Mouse (Mus musculus) kidney, embryonic 14.5 days (tissue): Measurements from ENCODE around the gene Fam71e2. TPM values are rescaled to one million over a fixed set of nuclear protein-coding genes. Genes with fewer than 3 reads are reported as not detected.

Experiments used
- ATAC-seq: fragments of 200-750 bp; cut with Nextera tagmentation; 2 replicates; pipeline ENCODE4 v1.8.0; 2017; ENCODE audit warnings: moderate number of reproducible peaks, mild to moderate bottlenecking, moderate TSS enrichment, moderate library complexity; ENCODE audit not compliant: low FRiP score, low TSS enrichment
- H3K27ac ChIP-seq: fragments of 300-500 bp; sonication (generic); 2 replicates; pipeline ENCODE4 v1.5.1; 2014; ENCODE audit warnings: low read depth, mild to moderate bottlenecking, low read length, moderate library complexity, mixed read lengths
- H3K27me3 ChIP-seq: fragments of 300-500 bp; sonication (generic); 2 replicates; pipeline ENCODE4 v1.6.1; 2014; ENCODE audit warnings: mild to moderate bottlenecking, low read length; ENCODE audit not compliant: control insufficient read depth, insufficient read depth
- H3K36me3 ChIP-seq: fragments of 300-500 bp; sonication (generic); 2 replicates; pipeline ENCODE4 v1.6.1; 2014; ENCODE audit warnings: low read length, mixed read lengths; ENCODE audit not compliant: control insufficient read depth, insufficient read depth
- H3K4me1 ChIP-seq: fragments of 300-500 bp; sonication (generic); 2 replicates; pipeline ENCODE4 v1.6.1; 2014; ENCODE audit warnings: low read length, mixed read lengths; ENCODE audit not compliant: control insufficient read depth, insufficient read depth
- H3K4me2 ChIP-seq: fragments of 300-500 bp; sonication (generic); replicated peaks from 2 replicates; pipeline ENCODE4 v1.6.1; 2014; ENCODE audit warnings: low read depth, mild to moderate bottlenecking, low read length
- H3K4me3 ChIP-seq: fragments of 300-500 bp; sonication (generic); 2 replicates; pipeline ENCODE4 v1.5.1; 2014; ENCODE audit warnings: mild to moderate bottlenecking, low read length
- H3K9ac ChIP-seq: fragments of 300-500 bp; sonication (generic); 2 replicates; pipeline ENCODE4 v1.6.1; 2014; ENCODE audit warnings: low read depth, mild to moderate bottlenecking, low read length, moderate library complexity
- H3K9me3 ChIP-seq: fragments of 300-500 bp; sonication (generic); 2 replicates; pipeline ENCODE4 v1.6.1; 2016; ENCODE audit warnings: low read length; ENCODE audit not compliant: control insufficient read depth
- WGBS: fragments of 180-500 bp; shearing (Covaris S2); extraction: QIAGEN DNeasy Blood & Tissue Kit; methylation state at CpG from one replicate; pipeline ENCODE4 v1.1.7; 2014; 5-methylcytosine and 5-hydroxymethylcytosine counted together
- polyA plus RNA-seq: library from polyadenylated mRNA; unstranded; fragments of >200 nt; fragmentation: Nextera tagmentation; extraction: Ambion mirVana; gene quantifications from 2 replicates; pipeline ENCODE4 v1.2.1, GENCODE M21; 2014

The Fam71e2 gene
- polyA plus RNA-seq, 1 experiment from 2014 or later, result not detected

- Histone ChIP-seq H3K27me3 (no peaks in the 10 kb centered on the region), H3K27ac (no peak overlapping the region), H3K9me3 (0 out of 2 replicates have a peak, but pooled peaks cover 3% of the 10 kb centered on the region), H3K9ac (no peak overlapping the region), H3K36me3 (no peaks in the 10 kb centered on the region), H3K4me1 (no peaks in the 10 kb centered on the region), H3K4me3 (no peak overlapping the region), H3K4me2 (no peak overlapping the region)
- 50% methylated on average over 1 of the region's 1 CpGs for WGBS
- no peak for ATAC-seq
Observed at GRCm38 (mm10) chr7:4759670-4760069, 11.4 kb downstream of the Fam71e2 start.

- H3K4me2 ChIP-seq, result peak within 1 kb of the TSS; percentile 61
- peak within 1 kb of the TSS; percentile 65 for H3K27ac ChIP-seq
- peak within 1 kb of the TSS; percentile 44 for H3K4me3 ChIP-seq
- 3% methylated on average over 24 of the region's 24 CpGs for WGBS
- peaks cover 9% of the 10 kb centered on the region; the same call in 1 of the 2 replicates for H3K4me1 ChIP-seq
- peak; percentile 94 for ATAC-seq
- peak within 1 kb of the TSS; percentile 46 for H3K9ac ChIP-seq
- no peaks in the 10 kb centered on the region for H3K36me3 ChIP-seq
- H3K9me3 ChIP-seq, result no peaks in the 10 kb centered on the region
- no peaks in the 10 kb centered on the region for H3K27me3 ChIP-seq
Observed at GRCm38 (mm10) chr7:4752821-4753570, 18.1 kb downstream of the Fam71e2 start, which contains the start of gene Cox6b2. Gene Cox6b2, minus strand, starts transcription at chr7:4753094.

GRCm38 (mm10) chr7:4751971-4752820 is 18.9 kb downstream of the Fam71e2 start:
- peak overlapping the region; percentile 44 for H3K4me3 ChIP-seq
- H3K27me3 ChIP-seq, result no peaks in the 10 kb centered on the region
- H3K36me3 ChIP-seq, result no peaks in the 10 kb centered on the region; the same call in 1 of the 2 replicates
- WGBS, result 2% methylated on average over 30 of the region's 30 CpGs
- peak overlapping the region; percentile 46 for H3K9ac ChIP-seq
- H3K4me2 ChIP-seq, result peak overlapping the region; percentile 61
- peaks cover 9% of the 10 kb centered on the region; the same call in 1 of the 2 replicates for H3K4me1 ChIP-seq
- no peaks in the 10 kb centered on the region for H3K9me3 ChIP-seq
- peak; percentile 83 for ATAC-seq
- H3K27ac ChIP-seq, result no peak overlapping the region; the same call in 1 of the 2 replicates

- Histone ChIP-seq H3K4me2 (no peak overlapping the region), H3K9me3 (no peaks in the 10 kb centered on the region), H3K4me3 (no peak overlapping the region), H3K36me3 (peaks cover 18% of the 10 kb centered on the region), H3K4me1 (peaks cover 9% of the 10 kb centered on the region; the same call in 1 of the 2 replicates), H3K9ac (no peak overlapping the region), H3K27ac (no peak overlapping the region), H3K27me3 (no peaks in the 10 kb centered on the region)
- no peak for ATAC-seq
- 89% methylated on average over 2 of the region's 2 CpGs for WGBS
Observed at GRCm38 (mm10) chr7:4749169-4749568, 21.9 kb downstream of the Fam71e2 start.

GRCm38 (mm10) chr7:4748321-4748720 is 22.8 kb downstream of the Fam71e2 start:
- ATAC-seq, result no peak

GRCm38 (mm10) chr7:4747156-4747899 is 23.8 kb downstream of the Fam71e2 start:
- Histone ChIP-seq H3K4me2 (no peak overlapping the region), H3K4me1 (peaks cover 13% of the 10 kb centered on the region; the same call in 1 of the 2 replicates), H3K27ac (no peak overlapping the region), H3K4me3 (no peak overlapping the region), H3K9ac (no peak overlapping the region), H3K36me3 (peaks cover 25% of the 10 kb centered on the region), H3K9me3 (no peaks in the 10 kb centered on the region), H3K27me3 (no peaks in the 10 kb centered on the region)
- ATAC-seq, result no peak
- WGBS, result 77% methylated on average over 9 of the region's 9 CpGs

More at GRCm38 (mm10) chr7:4748321-4748720, 22.8 kb downstream of the Fam71e2 start:
- Histone ChIP-seq H3K27ac (no peak overlapping the region), H3K4me2 (no peak overlapping the region), H3K36me3 (peaks cover 20% of the 10 kb centered on the region), H3K9ac (no peak overlapping the region), H3K27me3 (no peaks in the 10 kb centered on the region), H3K9me3 (no peaks in the 10 kb centered on the region), H3K4me1 (peaks cover 9% of the 10 kb centered on the region; the same call in 1 of the 2 replicates), H3K4me3 (no peak overlapping the region)
- 75% methylated on average over 4 of the region's 4 CpGs for WGBS

GRCm38 (mm10) chr7:4746326-4746980 is 24.6 kb downstream of the Fam71e2 start:
- Histone ChIP-seq H3K4me1 (peaks cover 16% of the 10 kb centered on the region), H3K4me2 (no peak overlapping the region), H3K36me3 (peaks cover 29% of the 10 kb centered on the region), H3K9ac (no peak overlapping the region), H3K4me3 (no peak overlapping the region), H3K9me3 (no peaks in the 10 kb centered on the region), H3K27me3 (no peaks in the 10 kb centered on the region), H3K27ac (no peak overlapping the region)
- WGBS, result 91% methylated on average over 22 of the region's 22 CpGs
- no peak for ATAC-seq

GRCm38 (mm10) chr7:4744886-4745285 is 26.2 kb downstream of the Fam71e2 start:
- Histone ChIP-seq H3K9ac (no peak overlapping the region), H3K4me1 (peaks cover 21% of the 10 kb centered on the region), H3K36me3 (peaks cover 29% of the 10 kb centered on the region), H3K4me2 (no peak overlapping the region), H3K9me3 (no peaks in the 10 kb centered on the region), H3K27ac (no peak overlapping the region), H3K4me3 (no peak overlapping the region), H3K27me3 (no peaks in the 10 kb centered on the region)
- 97% methylated on average over 6 of the region's 6 CpGs for WGBS
- no peak for ATAC-seq
